Mouse (Mus musculus): ENCODE results near the gene Gm27021. TPM values are rescaled to one million over a fixed set of nuclear protein-coding genes. Genes with fewer than 3 reads are reported as not detected.

Gene Gm27021
- polyA plus RNA-seq, 1 experiment from 2014 or later, result 5.2 TPM

Other genes starting within 250 kb of the Gm27021 start
- gene Gins2, start 78.8 kb downstream of the Gm27021 start, polyA plus RNA-seq (2015; fragmentation: Nextera tagmentation; extraction: Ambion mirVana), result 23.1 and 24.5 TPM in 2 replicates
- gene 1190005I06Rik, start 20.4 kb downstream of the Gm27021 start, polyA plus RNA-seq (2015; fragmentation: Nextera tagmentation; extraction: Ambion mirVana), result 8.9 and 11.0 TPM in 2 replicates
- 1,116 and 1,159 TPM in 2 replicates for gene Cox4i1, start 143 bp upstream of the Gm27021 start, polyA plus RNA-seq (2015; fragmentation: Nextera tagmentation; extraction: Ambion mirVana)
- 135 and 150 TPM in 2 replicates for gene Emc8, start 494 bp upstream of the Gm27021 start, polyA plus RNA-seq (2015; fragmentation: Nextera tagmentation; extraction: Ambion mirVana)
- gene Irf8, start 68.3 kb upstream of the Gm27021 start, polyA plus RNA-seq (2015; fragmentation: Nextera tagmentation; extraction: Ambion mirVana), result 4.2 and 5.9 TPM in 2 replicates